Mouse (Mus musculus) limb, embryonic 11.5 days (tissue): ENCODE measurements at regions not wholly inside any gene's neighbourhood (a gene's known extent, or its start where the extent isn't known, plus 50 kb on each side); places are given as distances from the start of the nearest gene placed in this dataset.

Source experiments
- ATAC-seq: fragments of 200-750 bp; cut with Nextera tagmentation; 2 replicates; pipeline ENCODE4 v1.8.0; 2017; ENCODE audit warnings: low read depth; ENCODE audit not compliant: insufficient number of reproducible peaks, low FRiP score, low TSS enrichment
- DNase-seq: peaks from one replicate; pipeline ENCODE4 v3.0.0-alpha.2; 2015; ENCODE audit warnings: low spot score
- H3K27ac ChIP-seq: fragments of 300-500 bp; sonication (generic); replicated peaks from 2 replicates; pipeline ENCODE4 v1.5.1; 2014; ENCODE audit warnings: low read depth, mild to moderate bottlenecking, low read length
- H3K27me3 ChIP-seq: fragments of 300-500 bp; sonication (generic); 2 replicates; pipeline ENCODE4 v1.6.1; 2014; ENCODE audit warnings: mild to moderate bottlenecking, low read length, mixed read lengths; ENCODE audit not compliant: control insufficient read depth, insufficient read depth
- H3K36me3 ChIP-seq: fragments of 300-500 bp; sonication (generic); 2 replicates; pipeline ENCODE4 v1.6.1; 2014; ENCODE audit warnings: mild to moderate bottlenecking, low read length, moderate library complexity, mixed read lengths; ENCODE audit not compliant: control insufficient read depth, insufficient read depth
- H3K4me1 ChIP-seq: fragments of 300-500 bp; sonication (generic); 2 replicates; pipeline ENCODE4 v1.6.1; 2014; ENCODE audit warnings: low read length, mixed read lengths; ENCODE audit not compliant: control insufficient read depth, insufficient read depth
- H3K4me2 ChIP-seq: fragments of 300-500 bp; sonication (generic); 2 replicates; pipeline ENCODE4 v1.6.1; 2014; ENCODE audit warnings: low read depth, mild to moderate bottlenecking, moderate library complexity; ENCODE audit not compliant: severe bottlenecking
- H3K4me3 ChIP-seq: fragments of 300-500 bp; sonication (generic); 2 replicates; pipeline ENCODE4 v1.5.1; 2014; ENCODE audit warnings: low read depth, low read length
- H3K9ac ChIP-seq: fragments of 300-500 bp; sonication (generic); 2 replicates; pipeline ENCODE4 v1.6.1; 2014; ENCODE audit warnings: mild to moderate bottlenecking, low read length
- H3K9me3 ChIP-seq: fragments of 300-500 bp; sonication (generic); 2 replicates; pipeline ENCODE4 v1.6.1; 2016; ENCODE audit warnings: low read length; ENCODE audit not compliant: control insufficient read depth
- WGBS: fragments of 180-500 bp; shearing (Covaris S2); extraction: QIAGEN DNeasy Blood & Tissue Kit; methylation state at CpG from one replicate; pipeline ENCODE4 v1.1.7; 2014; 5-methylcytosine and 5-hydroxymethylcytosine counted together

- H3K9ac ChIP-seq: no peak overlapping the region
- H3K27me3 ChIP-seq: no peaks in the 10 kb centered on the region
- DNase-seq (no peak), ATAC-seq (no peak)
- no peaks in the 10 kb centered on the region for H3K4me1 ChIP-seq
- 79% methylated on average over 3 of the region's 3 CpGs for WGBS
- no peak overlapping the region for H3K27ac ChIP-seq
- no peak overlapping the region for H3K4me2 ChIP-seq
- H3K36me3 ChIP-seq: no peaks in the 10 kb centered on the region
- no peak overlapping the region for H3K4me3 ChIP-seq
- H3K9me3 ChIP-seq: no peaks in the 10 kb centered on the region
These were observed 184.9 kb downstream of the Foxo1 start for GRCm38 (mm10) chr3:52453041-52453440.

- Histone ChIP-seq H3K36me3 (no peaks in the 10 kb centered on the region), H3K4me2 (no peak overlapping the region), H3K9me3 (no peaks in the 10 kb centered on the region), H3K27me3 (no peaks in the 10 kb centered on the region), H3K4me3 (no peak overlapping the region), H3K9ac (no peak overlapping the region), H3K4me1 (no peaks in the 10 kb centered on the region), H3K27ac (no peak overlapping the region)
- DNase-seq (no peak), ATAC-seq (no peak)
- 68% methylated on average over 5 of the region's 5 CpGs for WGBS
These were observed 184.2 kb downstream of the Foxo1 start for GRCm38 (mm10) chr3:52452345-52452744.

- ATAC-seq: no peak
- whole genome bisulfite sequencing: 69% methylated on average over 1 of the region's 1 CpGs
These were observed 178.9 kb downstream of the Foxo1 start for GRCm38 (mm10) chr3:52446991-52447390.

GRCm38 (mm10) chr3:52446500-52446899, 178.4 kb downstream of the Foxo1 start:
- Histone ChIP-seq H3K27ac (no peak overlapping the region), H3K36me3 (no peaks in the 10 kb centered on the region), H3K4me3 (no peak overlapping the region), H3K27me3 (no peaks in the 10 kb centered on the region), H3K4me2 (no peak overlapping the region), H3K9ac (no peak overlapping the region), H3K4me1 (no peaks in the 10 kb centered on the region), H3K9me3 (no peaks in the 10 kb centered on the region)
- WGBS: 75% methylated on average over 5 of the region's 5 CpGs
- ATAC-seq (no peak), DNase-seq (no peak)

More at GRCm38 (mm10) chr3:52446991-52447390, 178.9 kb downstream of the Foxo1 start:
- no peaks in the 10 kb centered on the region for H3K36me3 ChIP-seq
- no peaks in the 10 kb centered on the region for H3K27me3 ChIP-seq
- H3K4me2 ChIP-seq: no peak overlapping the region
- H3K27ac ChIP-seq: no peak overlapping the region
- no peaks in the 10 kb centered on the region for H3K9me3 ChIP-seq
- no peak for DNase-seq
- H3K4me3 ChIP-seq: no peak overlapping the region
- no peak overlapping the region for H3K9ac ChIP-seq
- H3K4me1 ChIP-seq: no peaks in the 10 kb centered on the region

- Histone ChIP-seq H3K4me2 (no peak overlapping the region), H3K4me1 (no peaks in the 10 kb centered on the region), H3K36me3 (no peaks in the 10 kb centered on the region), H3K4me3 (no peak overlapping the region), H3K9ac (no peak overlapping the region), H3K27ac (no peak overlapping the region), H3K27me3 (no peaks in the 10 kb centered on the region), H3K9me3 (no peaks in the 10 kb centered on the region)
- ATAC-seq (no peak), DNase-seq (no peak)
- 86% methylated on average over 8 of the region's 8 CpGs for WGBS
These were observed 176.4 kb downstream of the Foxo1 start for GRCm38 (mm10) chr3:52444420-52445119.

GRCm38 (mm10) chr3:52443856-52444255, 175.7 kb downstream of the Foxo1 start:
- WGBS: 68% methylated on average over 3 of the region's 3 CpGs
- H3K9ac ChIP-seq: no peak overlapping the region

GRCm38 (mm10) chr3:52429014-52429589, 161.0 kb downstream of the Foxo1 start:
- no peak overlapping the region for H3K27ac ChIP-seq
- no peaks in the 10 kb centered on the region for H3K27me3 ChIP-seq
- no peaks in the 10 kb centered on the region for H3K4me1 ChIP-seq
- no peak overlapping the region for H3K4me3 ChIP-seq
- ATAC-seq (no peak), DNase-seq (no peak)
- 80% methylated on average over 8 of the region's 8 CpGs for WGBS
- H3K36me3 ChIP-seq: no peaks in the 10 kb centered on the region
- H3K9ac ChIP-seq: no peak overlapping the region
- H3K9me3 ChIP-seq: no peaks in the 10 kb centered on the region
- H3K4me2 ChIP-seq: no peak overlapping the region

More at GRCm38 (mm10) chr3:52443856-52444255, 175.7 kb downstream of the Foxo1 start:
- Histone ChIP-seq H3K4me2 (no peak overlapping the region), H3K27me3 (no peaks in the 10 kb centered on the region), H3K9me3 (no peaks in the 10 kb centered on the region), H3K4me1 (no peaks in the 10 kb centered on the region), H3K36me3 (no peaks in the 10 kb centered on the region), H3K27ac (no peak overlapping the region), H3K4me3 (no peak overlapping the region)
- no peak for ATAC-seq
- DNase-seq: no peak

- DNase-seq (no peak), ATAC-seq (no peak)
- Histone ChIP-seq H3K27ac (no peak overlapping the region), H3K9ac (no peak overlapping the region), H3K36me3 (no peaks in the 10 kb centered on the region), H3K4me3 (no peak overlapping the region), H3K4me2 (no peak overlapping the region), H3K27me3 (no peaks in the 10 kb centered on the region), H3K9me3 (no peaks in the 10 kb centered on the region), H3K4me1 (no peaks in the 10 kb centered on the region)
- WGBS: 80% methylated on average over 1 of the region's 1 CpGs
These were observed 154.7 kb downstream of the Foxo1 start for GRCm38 (mm10) chr3:52422826-52423225.
